ENCODE assay signal across 7 mouse cellular contexts in the genomic region with DNA sequence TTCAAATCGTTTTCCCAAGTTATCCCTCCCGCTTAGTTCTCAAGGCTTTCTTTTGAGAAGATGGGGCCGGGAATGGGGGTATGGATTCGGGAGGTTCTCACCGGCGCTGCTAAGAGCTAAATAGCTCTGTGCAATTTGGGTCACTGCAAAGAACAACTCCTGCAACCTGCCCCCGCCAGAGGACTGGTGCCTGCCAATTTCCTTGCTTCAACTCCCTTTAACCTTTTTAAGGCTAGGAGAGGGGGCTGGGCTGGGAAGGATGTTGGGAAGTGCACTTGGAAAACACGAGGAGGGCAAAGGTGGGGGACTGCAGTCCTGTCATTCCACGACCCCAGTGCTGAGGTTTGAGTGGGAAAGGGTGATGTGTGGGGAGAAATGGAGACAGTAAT. TPM values are rescaled to one million over a fixed set of nuclear protein-coding genes. Genes with fewer than 3 reads are reported as not detected.
DNase-seq lines count a peak whose midpoint lies in the region; ATAC-seq and TF ChIP-seq lines count a peak whose summit lies in the region.

No protein-coding gene starts in this region.

- peak overlapping the region; percentile 95 for H3K4me2 ChIP-seq in kidney, embryonic 16.5 days (replicated peaks; ENCODE audit: low read depth, low read length)
- peak overlapping the region; percentile 94 for H3K4me2 ChIP-seq in lung, embryonic 15.5 days

- no peak overlapping the region for H3K27ac ChIP-seq in thymus, adult 2 months (ENCODE audit: control insufficient read depth, insufficient read depth, low read length)
- H3K27ac ChIP-seq in gastrocnemius, adult 2 months: peak overlapping the region; percentile 98
- H3K27ac ChIP-seq in kidney, embryonic 16.5 days (ENCODE audit: low read length): 0 out of 2 replicates have a peak overlapping the region, but pooled peaks have one; percentile 27
- H3K27ac ChIP-seq in lung, embryonic 15.5 days: peak overlapping the region; percentile 39; the same call in 1 of the 2 replicates

- no peak for TF ChIP-seq POLR2A in thymus, adult 2 months (IDR thresholded peaks at IDR 0.05; ENCODE audit: control insufficient read depth, extremely low read depth, insufficient read depth, low read length, poor library complexity)

- intact Hi-C loops in gastrocnemius, adult 2 months (cut with DNase I): loop anchor here (2.0 to 5.0 kb wide), 4 partner anchors 73 to 180 kb away; a partner anchor contains a TSS

- H3K4me1 ChIP-seq in thymus, adult 2 months (replicated peaks; ENCODE audit: control insufficient read depth, insufficient read depth, low read length): peaks cover 5% of the 10 kb centered on the region
- H3K4me1 ChIP-seq in kidney, embryonic 16.5 days (ENCODE audit: insufficient read depth, low read length): peaks cover 34% of the 10 kb centered on the region
- H3K4me1 ChIP-seq in lung, embryonic 15.5 days: peaks cover 19% of the 10 kb centered on the region

- DNase-seq in thymus, adult 2 months: peak; percentile 37
- no peak for DNase-seq in thymus, postnatal 0 days (ENCODE audit: low spot score)
- peak; percentile 78 for DNase-seq in cerebellum, adult 11-12 months
- peak; percentile 52 for DNase-seq in gastrocnemius, adult 2 months
- DNase-seq in spleen, adult 18-20 months: peak; percentile 16 to 30

- H3K27me3 ChIP-seq in thymus, adult 2 months (ENCODE audit: control insufficient read depth, insufficient read depth, low read length): peaks cover 10% of the 10 kb centered on the region
- H3K27me3 ChIP-seq in kidney, embryonic 16.5 days (ENCODE audit: insufficient read depth, low read length): 0 out of 2 replicates have a peak, but pooled peaks cover 5% of the 10 kb centered on the region
- no peaks in the 10 kb centered on the region for H3K27me3 ChIP-seq in lung, embryonic 15.5 days

- no peak for TF ChIP-seq CTCF in thymus, adult 2 months (IDR thresholded peaks at IDR 0.05; ENCODE audit: borderline replicate concordance, control insufficient read depth, extremely low read depth, insufficient read depth, low read length, poor library complexity)
- no peak for TF ChIP-seq CTCF in gastrocnemius, adult 2 months (IDR thresholded peaks at IDR 0.05)

- H3K4me3 ChIP-seq in thymus, adult 2 months (ENCODE audit: control insufficient read depth, insufficient read depth, low read length): peak overlapping the region; percentile 71
- peak overlapping the region; percentile 78 for H3K4me3 ChIP-seq in gastrocnemius, adult 2 months
- H3K4me3 ChIP-seq in kidney, embryonic 16.5 days (ENCODE audit: low read length): peak overlapping the region; percentile 89
- H3K4me3 ChIP-seq in lung, embryonic 15.5 days: peak overlapping the region; percentile 69

- H3K36me3 ChIP-seq in thymus, adult 2 months (ENCODE audit: control insufficient read depth, insufficient read depth, low read length): peaks cover 5% of the 10 kb centered on the region; the same call in 1 of the 2 replicates
- H3K36me3 ChIP-seq in kidney, embryonic 16.5 days (ENCODE audit: insufficient read depth, low read length): peaks cover 10% of the 10 kb centered on the region
- peaks cover 10% of the 10 kb centered on the region for H3K36me3 ChIP-seq in lung, embryonic 15.5 days

- under 1% methylated on average over 9 of the region's 9 CpGs for WGBS in thymus, adult 2 months
- WGBS in kidney, embryonic 16.5 days: under 1% methylated on average over 9 of the region's 9 CpGs
- WGBS in lung, embryonic 15.5 days: under 1% methylated on average over 9 of the region's 9 CpGs

- H3K9me3 ChIP-seq in kidney, embryonic 16.5 days (ENCODE audit: low read length): no peaks in the 10 kb centered on the region
- no peaks in the 10 kb centered on the region for H3K9me3 ChIP-seq in lung, embryonic 15.5 days

- H3K9ac ChIP-seq in kidney, embryonic 16.5 days (replicated peaks; ENCODE audit: low read length): peak overlapping the region; percentile 67
- H3K9ac ChIP-seq in lung, embryonic 15.5 days: peak overlapping the region; percentile 49

- peak; percentile 33 for ATAC-seq in kidney, embryonic 16.5 days (ENCODE audit: low FRiP score, low TSS enrichment)
- ATAC-seq in lung, embryonic 15.5 days (ENCODE audit: borderline replicate concordance, extremely low read depth, low FRiP score, low TSS enrichment): peak; percentile 25; the same call in 1 of the 2 replicates

RNA-seq across cellular contexts. Expression of a gene that starts 0.5 kb away (rescaled TPM):
- polyA plus RNA-seq in thymus, adult 2 months (2012; rRNA removed): 1.1 and 1.2 TPM in 2 replicates
- polyA plus RNA-seq in thymus, postnatal 0 days (2015; fragmentation: Nextera tagmentation; extraction: Ambion mirVana): 3.8 and 4.3 TPM in 2 replicates
- 1 to 10 TPM; 6.5 to 7.7 TPM for total RNA-seq in gastrocnemius, adult 2 months (2021)
- polyA plus RNA-seq in kidney, embryonic 16.5 days (2015; fragmentation: Nextera tagmentation; extraction: Ambion mirVana): 7.4 and 8.0 TPM in 2 replicates
- 5.0 and 6.2 TPM in 2 replicates for polyA plus RNA-seq in lung, embryonic 15.5 days (2015; fragmentation: Nextera tagmentation; extraction: Ambion mirVana)
